Mouse (Mus musculus) urinary bladder, postnatal 14 days (tissue): ENCODE measurements around the gene Primpol.

Experiments
- DNase-seq: peaks from one replicate; pipeline ENCODE4 v3.0.0; 2021; ENCODE audit warnings: low spot score

Gene Primpol

DNA sequence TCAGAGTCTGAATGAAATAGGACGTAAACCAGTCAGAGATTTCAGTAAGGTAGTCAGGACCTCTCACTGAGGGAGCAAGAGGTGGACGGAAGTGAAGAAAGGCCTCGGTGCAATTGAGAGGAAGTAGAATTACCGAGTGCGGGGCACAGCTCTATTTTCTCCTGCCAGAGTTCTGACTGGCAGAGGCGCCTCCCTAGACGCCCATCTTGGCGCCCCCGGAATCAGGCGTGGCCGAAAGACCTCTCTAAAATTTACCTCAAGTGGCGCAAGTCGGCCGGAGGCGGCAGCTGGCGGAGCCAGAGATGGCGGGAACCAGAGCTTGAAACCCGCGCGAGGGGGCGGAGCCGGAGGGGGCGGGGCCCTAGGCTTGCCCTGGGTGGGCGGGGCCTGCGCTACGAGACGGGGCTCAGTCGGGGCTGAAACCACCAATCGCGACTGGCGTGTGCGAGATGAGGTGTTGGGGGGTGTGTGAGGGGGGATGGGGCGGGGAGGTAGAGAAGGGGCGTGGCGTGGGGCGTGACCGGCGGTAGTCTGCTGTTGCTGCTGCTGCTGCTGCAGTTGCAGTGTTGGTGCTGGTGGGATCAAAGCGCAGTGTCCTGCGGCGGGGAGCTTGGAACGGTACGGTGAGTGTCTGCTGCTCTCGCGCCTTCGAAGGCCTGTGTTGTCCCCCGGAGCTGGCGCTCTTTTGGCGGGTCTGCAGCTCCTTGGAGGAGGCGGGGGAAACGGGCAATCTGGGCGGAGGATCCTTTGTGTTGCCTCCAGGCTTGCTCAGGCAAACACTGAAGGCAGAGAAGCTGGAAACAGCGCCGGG is at the start of gene Primpol, which contains the start of gene Casp3:
Gene Primpol (minus strand): TSS at position 334 of the 811 bp plus-strand sequence.
Gene Casp3 (plus strand): TSS at position 413 of the 811 bp plus-strand sequence.
- peak; percentile 97 for DNase-seq

DNA sequence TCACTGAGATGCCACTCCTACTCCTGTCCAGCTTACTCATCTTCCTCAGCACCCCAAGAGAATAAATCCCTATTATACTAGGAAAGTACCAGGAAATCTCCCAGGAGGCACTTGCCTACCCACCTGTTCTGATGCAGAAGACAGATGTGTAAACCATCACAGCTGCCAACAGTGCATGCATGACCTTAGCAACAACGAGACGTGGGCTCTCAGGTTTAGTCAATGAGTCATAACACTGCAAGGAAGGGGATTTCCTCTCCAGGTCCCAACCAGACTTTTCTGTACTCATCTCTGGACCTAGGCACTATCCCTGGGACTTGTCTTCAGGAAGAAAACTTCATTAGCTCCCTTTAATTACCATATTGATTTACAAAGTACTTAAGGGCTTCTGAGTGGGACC is 38.9 kb upstream of the Primpol start:
- no peak for DNase-seq

DNA sequence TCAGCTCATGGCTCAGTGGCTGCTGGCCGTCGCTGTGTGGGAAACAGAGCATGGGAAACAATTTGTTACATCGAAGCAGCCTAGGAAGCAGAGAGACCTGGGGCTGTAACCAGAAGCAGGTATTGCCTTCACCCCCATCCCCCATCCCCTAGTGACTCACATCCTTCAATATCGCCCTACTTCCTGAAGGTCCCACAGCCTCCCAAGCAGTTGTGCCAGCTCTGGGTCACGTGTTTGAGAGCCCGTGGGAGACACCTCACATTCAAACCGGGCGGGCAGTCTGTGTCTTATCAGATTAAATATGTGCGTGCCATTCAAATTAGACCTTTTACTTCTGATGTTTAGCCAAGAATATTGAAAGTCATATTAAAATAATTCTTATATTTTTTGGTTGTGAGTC is 34.9 kb upstream of the Primpol start:
- peak; percentile 71 for DNase-seq

DNA sequence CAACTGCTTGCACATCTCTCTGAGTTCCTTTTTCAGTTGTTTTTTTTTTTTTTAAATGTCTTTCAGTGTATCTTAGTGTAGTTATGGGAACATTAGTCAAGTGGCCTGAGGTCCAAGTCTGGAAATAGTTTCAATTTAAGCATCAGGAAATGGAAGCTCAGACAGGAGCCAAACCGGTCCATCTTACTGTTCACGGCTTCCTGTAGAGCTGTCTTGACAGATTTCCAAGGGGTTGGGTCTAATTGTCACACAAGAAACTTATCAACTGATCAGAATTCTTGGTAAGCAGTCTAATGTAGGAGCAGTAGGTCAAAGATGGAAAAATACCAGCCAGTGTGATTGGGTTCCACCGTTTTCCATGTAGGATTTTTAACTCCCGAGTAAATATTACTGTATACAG is 31.4 kb upstream of the Primpol start:
- no peak for DNase-seq

DNA sequence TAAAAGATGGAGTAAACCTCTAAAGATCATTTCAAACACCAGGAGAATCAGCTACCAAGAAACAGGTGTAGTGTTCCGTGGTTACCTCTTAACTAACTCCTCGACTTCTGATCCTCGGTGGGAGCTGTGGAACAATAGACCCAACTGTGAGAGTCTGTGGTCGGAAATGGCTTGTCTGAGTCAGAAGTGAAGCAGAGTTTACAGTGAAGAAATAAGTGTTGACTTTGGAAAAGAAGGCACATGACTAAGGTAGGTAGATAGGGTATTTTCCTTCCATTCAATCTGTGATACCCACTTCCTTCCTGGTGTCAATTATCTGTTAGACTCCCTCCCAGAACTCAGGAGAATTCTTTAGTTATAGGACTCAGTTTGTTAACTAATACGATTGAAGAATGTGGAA is 24.3 kb upstream of the Primpol start:
- DNase-seq: no peak

DNA sequence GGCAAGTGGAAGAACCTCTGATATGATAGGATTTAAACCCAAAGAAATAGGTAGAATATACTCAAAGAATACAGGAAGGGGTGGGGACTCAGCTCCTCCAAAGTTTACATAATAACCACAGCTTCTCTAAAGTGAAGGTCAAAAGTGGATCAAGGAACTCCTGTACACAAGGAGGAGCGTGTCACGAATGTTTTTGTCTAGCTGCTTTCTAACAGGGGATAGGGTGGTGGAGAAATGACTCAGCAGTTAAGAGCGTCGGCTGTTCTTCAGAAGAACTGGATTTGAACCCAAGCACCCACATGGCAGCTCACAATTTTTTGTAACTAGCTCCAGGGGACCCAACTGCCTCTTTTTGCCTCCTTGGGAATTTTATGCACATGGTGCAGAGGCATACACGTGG is 22.8 kb upstream of the Primpol start:
- no peak for DNase-seq

DNA sequence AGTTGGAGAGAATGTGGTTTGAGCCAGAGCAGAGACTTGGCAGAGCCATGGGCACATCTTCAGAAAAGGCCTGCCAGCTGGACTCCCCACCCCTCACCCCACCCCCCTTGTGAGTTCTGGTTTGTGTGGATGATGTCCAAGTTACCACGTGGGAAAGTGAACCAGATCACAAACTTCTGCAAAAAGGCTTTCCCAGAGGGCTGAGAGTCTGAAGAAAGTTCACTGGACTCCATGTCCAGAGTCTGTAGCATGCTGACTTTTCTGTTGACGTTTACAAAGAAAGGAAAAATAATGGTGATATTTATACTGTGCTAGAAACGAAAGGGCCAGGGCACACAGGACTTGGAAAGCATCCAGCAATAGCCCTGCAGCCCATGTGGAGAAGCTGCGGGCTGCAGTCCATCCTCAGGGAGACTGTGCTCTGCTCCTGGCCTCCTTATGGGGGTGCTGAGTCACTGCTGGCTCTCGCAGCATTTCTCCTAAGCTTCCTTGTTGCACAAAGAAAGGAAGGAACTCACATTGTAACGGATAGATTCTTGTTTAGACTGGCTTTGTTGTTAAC is 22.1 kb upstream of the Primpol start:
- peak; percentile 29 for DNase-seq

DNA sequence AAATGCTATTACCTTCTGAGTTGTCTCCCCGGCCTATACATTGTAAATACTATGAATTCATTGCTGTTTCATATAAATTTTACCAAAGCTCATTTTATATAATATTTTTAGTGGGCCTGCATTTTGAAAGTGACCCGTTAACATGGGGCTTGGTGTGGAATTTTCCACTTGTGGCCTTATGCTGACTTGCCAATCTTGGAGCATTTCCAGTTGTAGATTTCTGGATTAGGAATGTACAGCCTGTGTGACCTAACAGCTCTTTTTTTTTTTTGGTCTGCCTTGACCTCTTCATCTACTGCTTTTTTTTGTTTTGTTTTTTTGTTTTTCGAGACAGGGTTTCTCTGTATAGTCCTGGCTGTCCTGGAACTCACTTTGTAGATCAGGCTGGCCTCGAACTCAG is 13.9 kb upstream of the Primpol start:
- no peak for DNase-seq

DNA sequence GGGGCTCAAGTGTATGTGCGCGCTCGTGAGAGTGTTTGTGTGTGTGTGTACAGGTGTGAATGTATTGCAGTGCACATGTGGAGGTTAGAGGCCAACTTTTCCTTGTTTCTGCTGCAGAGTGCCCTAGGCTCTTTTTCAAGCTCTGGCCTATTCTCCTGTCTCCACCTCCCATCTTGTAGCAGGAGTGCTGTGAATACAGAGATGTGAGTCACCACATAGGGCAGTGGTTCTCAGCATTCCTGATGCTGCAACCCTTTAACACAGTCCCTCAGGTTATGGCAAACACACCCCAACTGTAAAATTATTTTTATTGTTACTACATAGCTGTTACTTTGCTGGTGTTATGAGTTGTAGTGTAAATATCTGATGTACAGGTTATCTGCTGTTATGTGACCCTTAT is 13.4 kb upstream of the Primpol start:
- DNase-seq: peak; percentile 11

DNA sequence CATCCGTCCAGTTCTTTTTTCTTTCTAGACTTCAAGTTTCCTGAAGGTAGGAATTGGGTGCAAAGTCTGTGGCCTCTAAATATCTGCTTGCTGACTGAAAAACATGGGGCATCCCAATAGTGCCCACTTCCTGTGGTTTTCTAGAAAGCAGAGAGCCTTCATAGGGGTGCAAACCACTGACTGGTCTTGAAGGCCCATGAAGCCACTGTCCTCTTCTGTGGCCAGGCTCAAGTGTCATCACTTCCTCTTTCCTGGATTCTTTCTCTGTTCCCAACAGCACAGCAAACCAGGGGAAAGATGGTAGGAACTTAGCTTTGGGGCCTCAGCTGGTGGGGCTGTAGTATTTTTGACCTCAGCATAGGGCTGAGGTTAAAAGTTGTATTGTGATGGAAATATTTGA is 11.6 kb upstream of the Primpol start:
- no peak for DNase-seq

DNA sequence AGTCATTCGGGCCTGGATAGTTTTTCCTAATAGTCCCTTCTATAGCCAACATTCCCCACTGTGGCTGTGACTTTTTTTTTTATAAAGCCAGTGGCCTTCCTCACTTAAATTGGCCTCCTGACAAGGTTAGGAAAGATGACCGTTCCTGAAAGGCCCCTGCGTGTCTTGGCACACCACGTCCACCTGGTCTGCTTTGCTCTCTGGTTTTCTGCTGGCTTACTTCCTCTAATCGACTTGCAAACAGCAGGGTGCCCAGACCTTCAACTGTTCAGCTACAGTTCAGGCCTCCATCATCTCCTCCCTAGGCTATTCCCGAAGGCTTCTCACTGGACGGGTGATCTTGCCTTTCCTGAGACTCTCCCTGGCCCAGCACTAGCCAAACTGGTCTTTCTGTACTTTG is 10.9 kb upstream of the Primpol start:
- DNase-seq: no peak

DNA sequence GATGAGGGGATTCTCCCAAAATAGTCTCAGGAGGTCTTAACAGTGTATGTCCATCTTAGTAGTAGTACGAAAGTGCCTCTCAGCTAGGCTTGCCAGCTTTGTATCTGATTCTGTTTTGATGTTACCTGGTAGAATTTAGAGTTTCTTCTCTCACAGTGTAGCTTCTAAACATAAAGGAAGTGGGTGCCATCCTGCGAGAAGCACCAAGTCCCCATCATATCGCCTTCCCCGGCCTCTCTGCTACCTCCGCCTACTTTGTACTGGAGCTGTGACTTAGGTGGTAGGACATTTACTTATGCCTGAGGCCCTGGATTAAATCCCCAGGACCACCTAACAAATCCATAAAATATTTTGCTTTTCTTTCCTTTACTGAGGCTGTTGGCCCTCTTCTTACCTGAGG is 9.6 kb upstream of the Primpol start:
- no peak for DNase-seq

DNA sequence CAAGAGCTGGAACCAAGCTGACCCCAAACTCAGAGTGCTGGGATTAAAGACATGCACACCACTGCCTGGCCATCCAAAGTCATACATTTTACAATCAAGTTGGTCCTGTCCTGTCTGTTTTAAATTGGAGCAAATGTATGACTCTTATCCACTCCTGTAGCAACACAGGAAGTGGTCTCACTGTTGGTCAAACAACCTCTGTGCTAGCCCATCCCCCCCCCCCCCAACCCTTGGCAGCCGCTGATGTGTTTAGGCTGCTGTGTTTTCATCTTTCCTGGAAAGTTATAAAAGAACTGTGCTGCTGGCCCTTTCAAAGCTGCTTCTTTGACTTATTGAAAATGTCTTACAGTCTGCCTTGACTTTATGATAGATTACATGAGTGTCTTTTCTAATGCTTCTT is 8.2 kb upstream of the Primpol start:
- DNase-seq: no peak

DNA sequence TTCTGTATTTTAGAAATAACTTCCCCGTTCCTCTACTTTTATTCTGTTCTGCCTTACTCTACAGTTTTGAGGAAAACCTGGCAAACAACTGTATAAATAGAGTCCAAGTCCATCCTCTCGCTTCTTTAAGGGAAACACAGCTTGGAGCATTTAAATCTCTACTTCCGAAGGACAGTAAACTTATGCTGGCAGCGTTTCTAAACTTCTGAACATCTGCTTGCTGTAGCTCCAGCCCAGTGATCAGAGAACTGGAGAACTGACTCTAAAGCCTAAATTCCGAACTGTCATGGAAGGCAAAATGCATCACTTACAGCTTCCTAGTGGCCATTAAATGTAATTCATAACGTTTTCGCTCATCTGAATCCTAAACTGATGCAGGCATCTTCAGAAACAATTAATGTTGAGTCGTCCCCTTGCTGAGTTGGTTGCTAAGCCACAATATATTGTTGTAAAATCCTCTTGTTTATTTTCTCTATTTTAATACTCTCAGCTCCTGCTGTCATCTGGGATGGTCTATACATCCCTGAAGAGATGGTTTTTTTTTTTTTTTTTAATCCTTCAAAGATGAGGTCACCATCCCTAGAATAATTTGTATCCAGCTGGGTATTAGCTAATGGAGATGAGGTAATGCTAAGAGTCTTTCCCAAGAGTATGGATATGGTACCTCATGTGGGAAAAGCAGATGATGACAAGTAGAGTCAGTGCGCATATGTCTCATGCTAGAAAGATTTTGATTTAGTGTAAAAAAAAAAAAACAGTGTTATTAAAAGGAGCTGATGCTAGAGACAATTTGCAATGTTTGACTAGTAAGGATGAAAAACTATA is 5.6 kb upstream of the Primpol start:
- DNase-seq: no peak

DNA sequence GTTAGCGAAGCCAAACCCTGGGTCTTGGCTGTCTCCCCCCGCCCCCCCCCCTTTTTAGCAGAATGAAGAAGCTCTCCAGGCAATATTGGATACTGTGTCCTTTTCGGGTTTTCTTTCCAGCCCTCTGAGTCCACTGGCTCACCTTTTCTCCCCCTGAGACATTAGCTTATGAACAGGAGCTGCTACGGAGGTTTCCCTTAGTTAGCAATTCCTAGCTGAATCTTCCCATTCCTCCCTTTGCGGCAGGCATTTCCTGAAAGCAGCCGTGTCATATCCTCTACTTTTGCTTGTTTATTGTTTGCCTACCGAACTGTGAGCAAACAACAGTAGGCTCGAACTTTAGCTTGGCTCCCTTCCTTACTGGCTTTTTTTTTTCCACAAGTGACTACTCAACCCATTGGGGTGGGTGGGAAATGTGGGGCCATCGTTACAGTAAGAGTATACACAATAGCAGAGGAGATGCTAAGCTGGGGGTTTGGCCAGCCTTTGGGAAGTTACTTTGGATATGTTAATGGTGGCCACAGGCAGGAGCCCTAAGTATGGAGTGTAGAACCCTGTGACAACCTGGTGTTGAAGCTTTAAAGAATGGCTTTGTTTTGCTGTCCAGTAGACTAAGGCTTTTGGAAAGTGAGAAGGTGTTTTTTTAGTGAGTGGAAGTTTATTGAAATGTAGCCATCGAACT is 1.8 kb upstream of the Primpol start:
- DNase-seq: no peak

DNA sequence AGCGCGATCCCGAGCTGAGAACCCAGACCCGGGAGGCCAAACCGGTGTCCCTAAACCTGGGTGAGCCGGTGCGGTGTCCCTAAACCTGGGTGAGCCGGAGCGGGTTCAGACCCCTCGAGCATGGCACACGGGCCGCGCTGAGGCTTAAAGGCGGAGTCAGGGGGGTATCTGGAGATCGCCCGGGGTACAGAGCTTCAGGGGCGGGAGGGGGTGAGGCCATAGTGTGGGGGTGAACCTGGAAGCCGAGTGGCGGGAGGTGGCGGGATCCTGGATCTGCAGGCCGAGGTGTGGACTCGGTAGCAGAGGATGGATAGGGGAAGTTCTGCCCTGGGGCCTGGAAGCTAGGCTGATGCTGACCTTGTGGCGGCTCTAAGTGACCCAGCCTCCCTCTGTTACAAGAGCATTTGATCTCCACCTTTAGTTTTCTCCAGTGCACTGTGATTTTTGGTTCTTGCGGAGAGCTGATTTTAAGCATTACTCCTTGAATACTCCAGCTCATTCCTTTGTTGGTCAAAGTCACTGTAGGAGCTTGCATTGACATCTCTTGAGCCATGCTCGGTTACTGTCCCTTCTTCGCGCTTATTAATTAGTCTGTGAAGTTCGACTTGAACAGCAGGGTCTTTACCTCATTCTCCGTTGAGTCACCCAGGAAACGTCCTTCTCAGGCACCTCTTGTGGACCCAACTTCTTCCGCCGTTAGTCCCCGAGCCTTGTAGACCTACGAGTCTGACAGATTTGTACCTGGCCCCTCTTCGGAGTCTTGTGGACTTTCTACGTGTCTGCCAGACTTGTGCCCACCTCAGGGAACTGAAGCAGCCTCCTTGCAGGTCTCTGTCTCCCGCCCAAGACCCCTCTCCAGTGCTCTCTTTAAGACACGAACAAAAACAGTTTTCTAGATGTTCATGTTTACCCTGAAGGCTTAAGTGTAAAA is 943 bp upstream of the Primpol start:
- DNase-seq: no peak

DNA sequence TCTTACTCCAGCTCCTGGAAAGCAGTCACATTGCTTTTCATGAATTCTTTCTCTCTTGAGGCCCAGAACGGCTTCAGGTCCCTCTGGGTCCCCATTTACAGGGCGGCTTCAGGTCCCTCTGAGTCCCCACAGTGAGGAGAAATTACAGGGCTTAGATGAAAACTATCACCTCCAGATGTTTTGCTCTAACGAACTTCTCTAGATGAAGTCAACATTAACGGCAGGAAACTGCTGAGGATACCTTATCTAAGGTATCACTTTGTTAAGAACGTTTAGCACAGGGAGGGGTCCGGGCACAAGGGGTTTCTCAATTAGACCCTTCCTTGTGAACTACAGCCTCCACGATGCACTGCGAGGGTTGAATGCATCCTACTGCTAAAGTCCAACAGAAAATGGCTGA is 1.1 kb downstream of the Primpol start:
- DNase-seq: no peak

DNA sequence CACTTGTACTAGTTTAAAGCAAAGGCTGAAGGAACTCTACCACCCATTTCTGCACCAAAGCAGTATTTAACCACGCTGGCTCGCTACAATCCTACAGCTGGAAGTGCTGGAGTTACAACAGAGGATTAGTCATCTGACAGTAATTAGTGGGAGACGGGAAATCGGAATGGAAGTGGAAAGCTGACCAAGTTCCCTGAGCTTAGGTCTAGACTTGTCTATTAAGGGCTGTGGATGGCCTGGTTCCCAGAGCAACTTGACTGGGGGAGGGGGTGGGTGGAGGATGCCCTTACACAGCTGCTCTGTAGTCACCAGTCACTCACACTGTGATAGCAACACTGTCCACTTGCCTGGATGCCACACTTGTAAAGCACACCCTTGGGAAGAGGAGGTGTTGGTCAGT is 3.6 kb downstream of the Primpol start:
- no peak for DNase-seq

DNA sequence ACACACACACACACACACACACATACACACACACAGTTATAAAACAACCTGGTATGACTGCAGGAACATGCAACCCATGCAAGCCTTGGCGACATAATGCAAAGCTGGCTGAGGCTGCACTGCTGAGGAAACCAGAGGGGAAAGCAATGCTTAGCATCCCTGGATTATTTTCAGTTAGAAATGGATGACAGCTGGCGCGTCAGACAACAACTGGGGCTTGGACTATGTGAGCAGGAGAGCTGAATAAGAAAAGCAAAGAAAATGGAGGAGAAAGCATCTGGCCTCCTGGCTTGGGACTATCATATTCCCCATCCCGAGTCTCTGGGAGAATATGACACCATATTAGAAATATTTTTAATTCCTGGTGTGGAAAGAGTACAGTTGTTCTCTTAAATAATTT is 4.1 kb downstream of the Primpol start:
- DNase-seq: no peak

DNA sequence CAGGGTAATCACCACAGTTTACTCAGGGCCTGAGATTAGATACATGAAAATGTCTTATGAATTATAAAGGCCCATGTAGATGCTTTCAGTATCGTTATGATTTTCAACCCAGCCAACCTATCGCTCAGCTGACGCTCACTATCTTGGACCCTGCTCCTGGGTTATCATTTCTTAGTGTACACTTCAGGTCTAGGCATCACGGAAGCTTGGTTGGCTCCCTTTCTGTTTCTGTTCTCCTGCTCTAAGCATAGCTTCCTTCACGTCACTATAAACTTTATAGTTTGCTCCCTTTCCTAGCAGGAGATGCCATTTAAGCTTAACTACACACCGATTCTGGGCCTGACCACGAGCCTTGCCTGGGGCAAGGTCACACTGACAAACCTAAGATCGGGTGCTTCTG is 5.5 kb downstream of the Primpol start:
- DNase-seq: no peak

DNA sequence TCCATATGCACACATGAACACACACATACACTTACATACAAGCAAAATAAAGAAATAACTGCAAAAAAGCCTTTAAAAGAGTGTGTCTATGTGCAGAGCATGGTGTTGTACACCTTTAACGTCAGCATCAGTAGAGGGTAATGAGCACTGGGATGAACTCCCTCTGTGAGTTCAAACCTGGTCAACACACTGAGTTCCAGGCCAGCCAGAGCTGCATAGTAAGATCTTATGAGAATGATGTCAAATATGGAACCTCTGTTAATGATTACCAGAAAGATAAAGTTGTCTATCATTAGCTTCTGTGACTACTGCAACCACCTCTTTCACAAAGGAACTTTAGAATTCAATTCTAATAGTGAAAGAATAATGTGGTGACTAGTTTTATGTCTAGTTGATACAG is 10.1 kb downstream of the Primpol start:
- no peak for DNase-seq
